Mouse (Mus musculus): ENCODE data around the gene Fads6.

Gene Fads6

DNA sequence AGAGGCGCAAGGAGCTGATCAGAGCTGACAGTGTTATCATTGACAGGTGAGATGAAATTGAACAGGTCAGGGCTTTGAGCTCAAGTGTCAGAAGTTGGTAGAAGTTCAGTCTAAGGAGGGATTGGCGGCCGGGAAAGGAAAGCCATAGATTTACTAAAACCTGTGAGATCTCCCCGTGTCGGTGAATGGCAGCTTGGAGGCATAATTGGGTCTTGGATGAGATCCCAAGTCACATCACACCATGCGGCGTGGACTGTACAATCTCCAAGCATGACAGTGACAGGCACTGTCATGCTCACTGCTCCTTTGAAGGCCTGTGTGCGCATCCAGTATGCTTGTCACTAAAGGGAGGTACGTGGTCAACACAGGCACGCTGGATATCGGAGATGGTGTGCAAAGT is 34.5 kb downstream of the Fads6 start:
- TF ChIP-seq GATA4 (IDR thresholded peaks at IDR 0.05; ENCODE audit: insufficient replicate concordance, low read length) = no peak

DNA sequence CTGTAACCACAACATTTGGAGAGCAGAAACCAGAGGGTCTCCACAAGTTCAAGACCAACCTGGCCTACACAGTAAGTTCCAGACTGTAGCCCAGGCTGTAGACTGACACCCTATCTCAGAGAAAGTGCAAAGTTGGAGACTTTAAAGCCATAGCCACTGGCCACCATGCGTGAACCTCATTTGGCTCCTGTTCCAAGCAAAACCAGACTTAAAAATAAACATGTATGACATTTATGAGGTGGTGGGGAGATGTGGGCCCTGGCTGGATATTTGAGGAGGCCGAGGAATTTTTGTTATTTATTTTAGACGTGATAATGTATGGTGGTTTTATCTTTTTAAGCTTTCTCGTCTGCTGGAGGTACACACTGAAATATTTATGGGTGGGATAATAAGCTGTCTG is 38.3 kb downstream of the Fads6 start:
- no peak for TF ChIP-seq GATA4 (IDR thresholded peaks at IDR 0.05; ENCODE audit: insufficient replicate concordance, low read length)

DNA sequence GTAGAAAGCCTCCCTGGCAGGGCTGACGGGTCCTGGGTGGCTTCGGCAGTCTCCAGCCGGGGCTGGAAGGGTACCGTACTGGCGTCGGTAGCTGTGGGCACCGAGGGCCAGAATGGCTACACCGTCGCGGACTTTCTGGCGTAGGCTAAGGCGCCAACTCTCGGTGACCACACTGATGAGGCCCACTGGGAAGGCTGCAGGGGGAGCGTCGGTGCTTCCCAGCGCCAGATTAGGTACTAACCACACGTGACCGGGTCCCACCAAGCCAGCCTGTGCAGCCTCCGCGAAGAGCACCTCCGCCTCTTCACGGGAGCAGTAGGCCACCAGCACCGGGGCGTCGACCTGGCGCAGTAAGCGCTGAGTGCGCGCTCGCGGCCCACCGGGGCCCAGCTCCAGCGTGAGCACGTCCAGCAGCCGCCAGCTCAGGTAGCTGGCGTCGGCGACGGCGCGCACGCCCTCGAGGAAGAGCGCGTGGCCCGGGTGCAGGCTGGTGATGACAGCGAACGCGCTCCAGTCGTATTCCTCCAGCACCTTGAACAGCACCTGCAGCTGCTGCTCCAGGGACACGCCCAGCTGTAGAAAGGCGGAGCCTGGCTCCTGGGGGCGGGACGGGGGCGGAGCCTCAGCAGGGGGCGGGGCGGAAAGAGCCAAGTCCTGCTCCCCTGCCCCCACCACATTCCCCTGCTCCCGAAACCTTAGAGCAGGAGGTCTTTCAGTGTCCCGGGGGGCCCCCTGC is 39.5 kb downstream of the Fads6 start:
- no peak for TF ChIP-seq GATA4 (IDR thresholded peaks at IDR 0.05; ENCODE audit: insufficient replicate concordance, low read length)

DNA sequence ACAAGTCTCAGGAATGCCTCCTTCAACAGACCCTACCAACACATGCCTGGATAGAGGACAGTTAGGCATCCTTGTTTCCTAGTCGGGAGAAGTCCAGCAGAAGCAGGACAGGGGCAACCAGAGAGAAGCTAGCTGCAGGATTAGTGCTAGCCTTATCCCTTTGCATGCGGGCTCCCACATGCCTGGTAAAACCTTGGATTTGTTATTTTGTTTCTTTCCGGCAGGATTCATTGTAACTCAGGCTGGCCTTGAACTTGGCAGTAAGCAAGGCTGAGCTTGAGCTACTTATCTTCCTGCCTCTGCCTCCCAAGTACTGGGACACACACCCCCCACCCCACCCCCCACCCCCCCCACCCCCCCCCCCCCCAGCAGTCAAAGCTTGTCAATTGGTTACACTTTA is 46.2 kb downstream of the Fads6 start:
- no peak for TF ChIP-seq GATA4 (IDR thresholded peaks at IDR 0.05; ENCODE audit: insufficient replicate concordance, low read length)

DNA sequence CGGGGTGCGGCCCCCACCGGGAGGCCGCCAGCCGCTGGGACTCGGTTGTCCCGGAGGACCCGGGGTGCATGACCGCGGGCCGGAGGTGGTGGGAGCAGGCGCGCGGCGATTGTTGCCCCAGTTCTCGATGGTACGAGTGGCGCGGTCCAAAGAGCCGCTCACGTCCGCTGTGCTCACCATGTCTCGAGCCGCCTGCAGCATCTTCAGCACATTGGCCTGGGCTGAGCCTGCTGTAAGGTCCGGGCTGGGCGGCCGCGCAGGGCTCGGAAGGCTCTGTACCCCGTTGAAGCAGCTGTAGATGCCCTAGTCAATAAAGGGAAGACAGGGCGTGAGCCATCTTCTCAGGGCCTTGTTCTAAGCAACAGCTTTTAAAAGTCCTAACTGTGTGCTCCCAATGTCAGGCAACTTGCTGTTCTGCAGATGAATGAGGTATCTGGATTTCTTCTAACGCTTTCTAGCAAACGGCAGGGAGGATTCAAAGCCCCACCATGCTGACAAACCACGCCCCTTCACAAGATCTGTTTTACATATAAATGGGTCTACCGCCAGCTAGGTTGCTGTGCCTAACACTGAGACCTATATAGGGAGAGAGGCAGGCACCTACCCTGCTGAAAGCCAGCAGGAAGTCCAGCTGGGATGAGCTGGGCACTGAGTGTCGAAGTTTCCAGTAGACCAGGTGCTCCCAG is 46.9 kb downstream of the Fads6 start:
- no peak for TF ChIP-seq GATA4 (IDR thresholded peaks at IDR 0.05; ENCODE audit: insufficient replicate concordance, low read length)

DNA sequence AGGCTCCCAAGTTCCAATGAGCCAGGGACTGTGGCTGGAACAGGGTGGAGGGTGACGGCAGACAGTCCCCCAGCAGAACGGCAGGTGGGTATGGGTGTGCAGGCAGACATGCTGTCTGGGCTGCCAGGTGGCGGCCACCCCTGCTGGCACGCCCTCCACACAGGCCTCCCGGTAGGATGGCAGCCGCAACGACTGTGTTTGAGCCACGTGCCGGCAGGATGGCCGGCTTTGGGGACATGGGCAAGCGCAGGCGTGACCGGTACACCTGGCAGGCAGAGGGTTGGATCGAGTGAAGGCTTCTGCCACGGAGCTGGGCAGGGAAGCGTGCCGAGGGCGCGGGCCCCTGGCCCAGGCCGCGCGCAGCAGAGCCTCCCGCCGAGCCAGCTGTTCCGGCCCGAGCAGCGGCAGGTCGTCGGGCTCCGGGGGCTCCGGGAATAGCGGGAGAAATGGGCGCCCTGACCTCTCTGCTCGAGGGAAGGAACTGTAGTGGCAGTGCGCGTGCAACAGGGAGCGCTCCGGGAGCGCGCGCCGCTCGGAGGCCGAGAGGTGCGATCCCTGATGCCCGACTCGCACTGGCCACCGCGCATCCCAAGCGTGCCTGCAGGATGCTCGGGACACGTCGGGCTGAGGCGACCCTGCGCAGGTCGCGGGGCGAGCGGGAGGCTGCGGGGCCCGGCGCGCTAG is 47.6 kb downstream of the Fads6 start:
- no peak for TF ChIP-seq GATA4 (IDR thresholded peaks at IDR 0.05; ENCODE audit: insufficient replicate concordance, low read length)

DNA sequence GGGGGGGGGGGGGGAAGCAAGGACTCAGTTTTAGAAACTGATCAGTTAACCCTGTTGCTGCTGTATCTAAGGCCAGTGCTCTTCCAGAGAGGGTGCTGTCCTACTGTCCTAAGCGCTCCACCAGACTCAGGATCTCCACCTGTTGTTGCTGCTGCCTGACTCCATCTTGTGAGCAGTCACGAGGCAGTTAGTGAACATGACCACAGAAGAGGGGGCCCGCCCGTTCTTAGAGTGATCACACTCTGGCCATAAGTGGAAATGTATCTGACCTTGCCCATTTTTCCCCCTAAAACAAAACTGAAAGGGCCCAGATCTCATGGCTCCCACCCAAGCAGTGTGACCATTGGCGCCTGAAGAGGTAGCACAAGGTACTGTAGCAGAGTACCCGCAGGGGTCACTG is 49.5 kb downstream of the Fads6 start:
- no peak for TF ChIP-seq GATA4 (IDR thresholded peaks at IDR 0.05; ENCODE audit: insufficient replicate concordance, low read length)

DNA sequence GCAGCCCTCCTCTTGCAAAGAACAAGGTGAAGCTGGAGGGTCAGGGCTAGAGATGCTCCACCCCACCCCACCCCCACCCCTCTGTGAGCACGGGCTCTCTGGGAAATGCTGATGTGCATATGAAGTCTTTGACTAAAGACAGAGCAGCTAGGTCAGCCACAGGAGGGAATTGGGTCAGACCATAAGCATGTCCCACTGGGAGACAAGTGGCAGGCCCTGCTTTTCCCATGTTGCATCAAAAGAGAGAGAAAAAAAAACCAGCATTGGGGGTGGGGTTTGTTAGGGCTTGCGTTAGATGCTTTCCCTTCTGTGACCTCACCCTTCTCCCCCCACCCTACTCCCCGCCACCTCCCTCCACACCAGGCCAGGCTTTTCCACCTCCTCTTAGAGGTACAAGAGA is 50.2 kb downstream of the Fads6 start:
- TF ChIP-seq GATA4 (IDR thresholded peaks at IDR 0.05; ENCODE audit: insufficient replicate concordance, low read length) = no peak

DNA sequence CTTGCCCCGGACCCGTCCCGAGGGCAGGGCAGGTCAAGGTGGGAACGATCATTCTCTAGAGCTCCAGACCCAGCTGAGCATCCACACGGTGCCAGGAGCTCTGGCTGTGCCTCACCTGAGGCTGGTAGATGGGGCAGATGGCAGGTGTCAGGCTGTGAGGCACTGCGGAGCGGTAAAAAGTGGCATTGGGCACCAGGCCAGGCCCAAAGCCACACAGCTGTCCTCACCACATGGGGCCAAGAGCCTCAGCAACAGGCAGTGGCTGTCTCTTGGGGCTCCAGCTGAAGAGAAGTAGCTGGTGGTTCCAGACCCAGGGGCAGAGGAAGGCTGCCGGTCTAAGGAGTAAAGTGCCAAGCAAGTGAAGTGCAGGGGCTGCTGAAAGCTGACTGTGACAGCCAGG is 51.1 kb downstream of the Fads6 start:
- TF ChIP-seq GATA4 (IDR thresholded peaks at IDR 0.05; ENCODE audit: insufficient replicate concordance, low read length) = no peak

DNA sequence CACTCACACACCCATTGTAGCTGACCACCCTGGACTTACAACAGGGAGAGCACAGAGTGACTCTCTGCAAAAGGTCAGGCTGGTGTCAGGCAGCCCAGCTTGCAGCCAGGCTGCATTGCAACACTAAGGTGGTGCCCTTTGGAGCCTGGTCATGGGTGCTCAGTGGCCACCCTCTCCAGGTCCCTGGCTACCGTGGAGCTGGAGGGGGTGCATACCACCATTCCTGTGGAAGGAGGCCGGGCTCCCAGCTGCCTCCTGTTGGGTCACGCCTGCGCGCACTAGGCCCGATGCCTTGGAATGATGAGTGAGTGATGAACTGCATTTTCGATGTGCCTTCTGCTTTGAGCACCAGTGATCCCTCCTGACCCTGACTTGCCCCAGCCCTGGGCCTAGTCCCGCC is 52.6 kb downstream of the Fads6 start:
- no peak for TF ChIP-seq GATA4 (IDR thresholded peaks at IDR 0.05; ENCODE audit: insufficient replicate concordance, low read length)

DNA sequence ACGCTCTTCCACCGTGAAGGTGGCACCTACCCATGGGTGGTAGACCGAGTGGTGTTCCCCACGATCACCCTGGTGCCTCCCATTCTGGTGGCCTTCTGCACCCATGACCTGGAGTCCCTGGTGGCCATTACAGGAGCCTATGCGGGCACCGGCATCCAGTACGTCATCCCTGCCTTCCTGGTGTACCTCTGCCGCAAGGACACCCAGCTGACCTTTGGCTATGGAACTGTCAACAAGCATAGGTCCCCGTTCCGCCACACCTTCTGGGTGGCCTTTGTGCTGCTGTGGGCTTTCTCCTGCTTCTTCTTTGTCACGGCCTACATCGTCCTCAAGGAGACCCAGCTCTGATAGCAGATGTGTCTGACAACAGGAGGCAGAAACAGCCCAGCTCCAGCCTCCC is 53.7 kb downstream of the Fads6 start:
- TF ChIP-seq GATA4 (IDR thresholded peaks at IDR 0.05; ENCODE audit: insufficient replicate concordance, low read length) = no peak

DNA sequence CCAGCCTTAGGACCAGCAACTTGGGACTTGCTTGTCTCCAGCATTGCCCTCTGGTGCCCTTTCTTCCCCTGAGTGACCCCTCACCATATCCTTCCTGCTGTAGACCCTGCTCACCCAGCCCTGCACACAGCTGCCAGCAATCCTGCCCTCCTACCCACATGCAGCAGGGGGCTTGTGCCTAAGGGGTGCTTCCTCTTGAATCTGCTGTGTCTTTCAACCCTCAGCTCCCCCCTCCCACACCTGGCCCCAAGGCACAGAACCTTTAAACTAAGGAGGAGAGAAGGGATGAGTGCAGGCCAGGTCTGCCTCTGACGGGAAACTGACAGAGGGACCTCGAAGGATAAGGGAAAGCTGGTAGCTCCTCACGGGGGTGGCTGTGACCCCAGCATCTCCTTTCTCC is 54.7 kb downstream of the Fads6 start:
- TF ChIP-seq GATA4 (IDR thresholded peaks at IDR 0.05; ENCODE audit: insufficient replicate concordance, low read length) = no peak

DNA sequence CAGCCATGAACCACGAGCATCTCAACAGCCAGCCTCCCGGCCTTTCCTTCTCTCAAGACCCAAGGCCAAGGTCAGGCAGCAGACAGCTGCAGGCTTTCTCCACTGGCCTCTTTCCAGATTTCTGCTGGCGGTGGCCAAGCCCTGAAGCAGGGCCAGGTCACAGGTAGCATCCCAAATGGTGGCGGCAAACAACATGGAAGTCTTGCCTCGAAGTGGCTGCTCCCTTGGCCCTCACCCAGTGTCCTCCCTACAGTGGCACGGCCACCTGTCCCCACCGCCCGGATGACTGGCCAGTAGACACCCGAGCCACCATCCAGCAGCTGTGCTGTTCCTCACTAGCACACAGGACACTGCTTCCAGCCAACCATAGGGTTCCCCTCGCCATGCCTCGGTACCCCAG is 56.1 kb downstream of the Fads6 start:
- no peak for TF ChIP-seq GATA4 (IDR thresholded peaks at IDR 0.05; ENCODE audit: insufficient replicate concordance, low read length)

DNA sequence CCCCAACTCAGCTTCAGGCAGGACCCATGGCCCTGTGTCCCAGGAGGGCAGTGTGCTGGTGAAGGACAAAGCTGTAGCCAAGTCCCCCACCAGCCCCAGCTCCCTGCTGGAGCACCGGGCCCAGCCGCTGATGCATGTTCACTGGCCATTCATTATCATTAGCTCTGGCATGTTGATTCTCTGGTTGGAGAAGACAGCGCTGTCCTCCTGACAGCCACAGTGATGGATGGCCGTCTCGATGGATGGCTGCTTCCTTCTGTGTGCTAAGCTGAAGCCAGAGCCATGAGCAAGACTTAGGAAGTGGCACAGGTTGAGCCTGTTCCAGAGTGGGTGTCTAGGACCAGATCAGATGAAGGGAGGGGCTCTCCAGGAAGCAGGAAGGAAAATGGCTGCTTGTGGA is 60.9 kb downstream of the Fads6 start:
- TF ChIP-seq GATA4 (IDR thresholded peaks at IDR 0.05; ENCODE audit: insufficient replicate concordance, low read length) = no peak

DNA sequence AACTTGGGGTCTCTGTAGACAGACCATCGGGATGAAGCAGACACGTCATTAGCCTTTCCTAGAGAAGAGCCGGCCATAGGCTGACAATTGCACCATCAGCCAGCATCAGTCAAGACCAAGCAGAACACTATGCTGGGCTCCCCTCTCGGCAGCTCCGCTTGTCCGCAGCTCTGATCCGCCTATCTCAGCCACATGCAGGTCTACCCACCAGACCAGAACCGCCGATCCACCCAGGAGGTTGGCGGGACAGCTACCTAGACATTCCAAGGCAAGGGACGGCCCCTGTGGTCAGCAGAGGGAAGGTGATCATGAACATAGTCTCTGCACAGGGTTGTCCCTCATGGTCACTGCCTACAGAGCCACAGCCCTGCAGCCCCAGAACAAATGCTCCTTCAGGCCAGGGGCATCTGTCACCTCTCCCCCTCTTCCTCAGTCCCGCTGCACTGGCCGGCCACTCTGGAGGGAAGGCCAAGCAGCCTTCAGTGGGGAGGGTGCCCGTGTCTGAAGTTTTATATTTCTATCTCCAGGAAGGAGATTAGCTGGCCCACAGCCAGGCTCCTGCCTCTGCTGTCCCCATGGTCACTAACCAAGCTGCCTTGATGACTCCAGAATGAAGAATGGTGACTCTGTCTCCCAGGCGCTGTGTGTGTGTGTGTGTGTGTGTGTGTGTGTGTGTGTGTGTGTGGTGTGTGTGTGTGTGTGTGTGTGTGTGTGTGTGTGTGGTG is 63.0 kb downstream of the Fads6 start:
- no peak for TF ChIP-seq GATA4 (IDR thresholded peaks at IDR 0.05; ENCODE audit: insufficient replicate concordance, low read length)

All from liver, adult (tissue).